Mouse (Mus musculus): Measurements from ENCODE around the gene Tat. TPM values are rescaled to one million over a fixed set of nuclear protein-coding genes. Genes with fewer than 3 reads are reported as not detected.
"Not testable (repeated sequence)": the region's sequence is repeated elsewhere in the genome, so short reads cannot be mapped to it uniquely, and the experiment has no call there.

The Tat gene
- polyA plus RNA-seq, 1 experiment, result 0.05 TPM

DNA sequence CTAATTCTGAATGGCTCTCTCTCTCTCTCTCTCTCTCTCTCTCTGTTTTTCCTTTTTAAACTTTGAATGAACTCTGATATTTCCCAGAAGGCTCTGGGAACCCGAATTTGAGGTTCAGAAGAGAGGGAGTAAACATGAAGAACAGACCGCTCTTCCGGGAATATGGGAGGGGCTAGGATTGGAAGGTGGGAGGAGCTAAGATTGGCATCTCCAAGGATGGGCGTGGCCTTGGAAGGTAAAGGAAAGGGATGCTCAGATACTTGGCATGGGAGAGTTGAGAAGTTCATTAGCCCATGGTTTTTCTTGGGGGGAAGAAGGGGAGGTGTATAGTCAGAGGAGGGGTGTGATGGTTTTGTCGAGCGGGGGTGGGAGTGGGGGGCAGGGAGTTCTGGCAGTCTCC, 31.8 kb downstream of the Tat start:
- Histone ChIP-seq H3K4me3 (ENCODE audit: control insufficient read depth, low read depth, low read length) (no peak overlapping the region), H3K27me3 (ENCODE audit: control insufficient read depth, insufficient read depth, low read length) (no peaks in the 10 kb centered on the region), H3K4me1 (ENCODE audit: control insufficient read depth, insufficient read depth, low read length) (peaks cover 12% of the 10 kb centered on the region), H3K36me3 (ENCODE audit: control insufficient read depth, insufficient read depth, low read length) (no peaks in the 10 kb centered on the region), H3K27ac (ENCODE audit: control insufficient read depth, insufficient read depth, low read depth, low read length) (no peak overlapping the region)
- TF ChIP-seq POLR2A (IDR thresholded peaks at IDR 0.05; ENCODE audit: control insufficient read depth, low read depth, low read length) (no peak), CTCF (IDR thresholded peaks at IDR 0.05; ENCODE audit: control insufficient read depth, insufficient read depth, insufficient replicate concordance, low read depth, low read length) (no peak)

DNA sequence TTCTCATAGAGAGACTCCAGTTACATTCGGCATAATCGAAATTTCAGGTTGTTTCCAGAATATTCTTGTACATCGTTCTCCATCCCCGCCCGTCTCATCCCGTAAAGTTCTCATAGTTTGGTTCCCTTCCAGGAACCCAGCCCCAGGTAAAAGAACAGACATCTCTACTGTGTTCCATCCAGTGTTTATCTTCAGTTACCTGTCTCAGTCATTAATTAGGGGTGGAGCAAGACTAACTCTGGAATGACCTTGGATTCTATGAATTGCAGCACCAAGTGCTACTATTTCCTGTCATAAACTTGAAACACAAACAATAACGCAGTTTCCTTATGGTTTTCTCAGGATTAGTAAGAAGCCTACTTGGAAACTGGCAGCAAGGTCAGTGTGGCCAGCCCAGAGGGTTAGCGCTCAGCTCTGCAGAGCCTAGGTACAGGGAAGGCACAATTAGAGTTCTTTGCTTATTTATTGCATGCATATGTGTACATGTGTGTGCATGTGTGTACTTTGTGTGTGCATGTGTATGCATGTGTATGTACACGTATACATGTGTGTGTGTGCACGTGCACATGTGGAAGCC, 32.6 kb downstream of the Tat start:
- Histone ChIP-seq H3K4me1 (ENCODE audit: control insufficient read depth, insufficient read depth, low read length) (peaks cover 12% of the 10 kb centered on the region), H3K27me3 (ENCODE audit: control insufficient read depth, insufficient read depth, low read length) (no peaks in the 10 kb centered on the region), H3K4me3 (ENCODE audit: control insufficient read depth, low read depth, low read length) (no peak overlapping the region), H3K36me3 (ENCODE audit: control insufficient read depth, insufficient read depth, low read length) (no peaks in the 10 kb centered on the region), H3K27ac (ENCODE audit: control insufficient read depth, insufficient read depth, low read depth, low read length) (no peak overlapping the region)
- TF ChIP-seq CTCF (IDR thresholded peaks at IDR 0.05; ENCODE audit: control insufficient read depth, insufficient read depth, insufficient replicate concordance, low read depth, low read length), result no peak

DNA sequence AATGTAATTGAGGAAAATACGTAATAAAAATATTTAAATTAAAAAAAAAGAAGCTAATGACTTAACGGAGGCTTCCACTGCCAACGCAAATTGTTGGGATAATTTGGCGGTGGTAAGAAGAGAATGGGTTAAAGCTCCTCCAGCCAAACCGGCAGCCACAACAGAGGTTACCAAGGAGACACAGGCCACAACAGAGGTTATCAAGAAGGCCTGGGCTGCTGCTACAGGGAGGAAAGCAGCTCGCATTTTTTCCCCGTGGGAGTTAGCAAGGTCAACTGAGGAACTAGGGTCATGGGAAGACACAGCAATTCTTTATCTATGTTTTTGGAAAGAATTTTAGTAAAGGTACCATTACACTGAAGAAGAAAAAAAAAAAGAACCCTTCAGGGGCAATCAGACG, 43.5 kb downstream of the Tat start:
- not testable (repeated sequence) for H3K4me1 ChIP-seq (ENCODE audit: control insufficient read depth, insufficient read depth, low read length); H3K27me3 ChIP-seq (ENCODE audit: control insufficient read depth, insufficient read depth, low read length); H3K4me3 ChIP-seq (ENCODE audit: control insufficient read depth, low read depth, low read length); H3K27ac ChIP-seq (ENCODE audit: control insufficient read depth, insufficient read depth, low read depth, low read length); H3K36me3 ChIP-seq (ENCODE audit: control insufficient read depth, insufficient read depth, low read length)

DNA sequence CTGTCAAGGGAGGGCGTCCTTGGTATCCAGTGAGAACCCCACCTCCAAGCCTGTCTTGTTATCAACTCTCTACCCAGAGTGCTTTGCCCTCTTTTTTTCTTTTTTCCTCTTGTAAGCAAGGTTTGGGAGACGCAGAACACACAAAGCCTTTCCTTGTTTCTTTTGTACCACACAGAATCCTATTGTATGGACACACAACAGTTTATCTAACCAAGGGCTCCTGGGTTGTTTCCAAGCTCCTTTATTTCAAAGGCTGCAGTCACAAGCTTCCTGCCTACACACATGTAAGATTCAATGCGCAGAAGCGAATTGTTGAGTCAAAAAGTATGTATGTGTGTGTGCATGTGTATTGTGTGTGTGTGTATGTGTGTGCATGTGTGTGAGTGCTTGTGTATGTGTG, 44.1 kb downstream of the Tat start:
- Histone ChIP-seq H3K27me3 (ENCODE audit: control insufficient read depth, insufficient read depth, low read length) (no peaks in the 10 kb centered on the region), H3K4me1 (ENCODE audit: control insufficient read depth, insufficient read depth, low read length) (peaks cover 7% of the 10 kb centered on the region), H3K36me3 (ENCODE audit: control insufficient read depth, insufficient read depth, low read length) (no peaks in the 10 kb centered on the region), H3K4me3 (ENCODE audit: control insufficient read depth, low read depth, low read length) (no peak overlapping the region), H3K27ac (ENCODE audit: control insufficient read depth, insufficient read depth, low read depth, low read length) (peak overlapping the region; percentile 70; the same call in 1 of the 2 replicates)
- TF ChIP-seq POLR2A (IDR thresholded peaks at IDR 0.05; ENCODE audit: control insufficient read depth, low read depth, low read length), result no peak
- TF ChIP-seq CTCF (IDR thresholded peaks at IDR 0.05; ENCODE audit: control insufficient read depth, insufficient read depth, insufficient replicate concordance, low read depth, low read length), result no peak

DNA sequence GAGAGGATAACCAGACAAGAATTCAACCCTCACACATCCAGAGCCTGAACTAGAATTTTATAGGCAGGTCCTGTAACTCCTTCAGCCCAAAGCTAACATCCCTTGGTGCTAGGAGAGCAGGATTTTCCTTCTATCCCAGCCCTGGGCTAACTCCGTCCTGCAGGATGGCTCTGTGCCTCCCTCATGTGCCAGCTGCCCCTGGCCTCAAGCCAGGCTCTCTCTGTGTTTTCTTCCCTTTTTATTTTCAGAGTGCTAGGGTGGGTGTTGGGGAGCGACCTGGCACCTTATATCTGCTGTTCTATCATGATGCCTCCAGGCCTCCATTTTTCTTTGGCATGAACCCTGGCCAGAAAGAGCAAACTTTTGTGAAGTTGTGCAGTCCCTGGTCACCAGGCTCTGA, 45.9 kb downstream of the Tat start:
- H3K27ac ChIP-seq (ENCODE audit: control insufficient read depth, insufficient read depth, low read depth, low read length), result no peak overlapping the region
- TF ChIP-seq POLR2A (IDR thresholded peaks at IDR 0.05; ENCODE audit: control insufficient read depth, low read depth, low read length) (no peak), CTCF (IDR thresholded peaks at IDR 0.05; ENCODE audit: control insufficient read depth, insufficient read depth, insufficient replicate concordance, low read depth, low read length) (no peak)
- no peaks in the 10 kb centered on the region for H3K27me3 ChIP-seq (ENCODE audit: control insufficient read depth, insufficient read depth, low read length)
- H3K4me3 ChIP-seq (ENCODE audit: control insufficient read depth, low read depth, low read length), result no peak overlapping the region
- H3K4me1 ChIP-seq (ENCODE audit: control insufficient read depth, insufficient read depth, low read length), result no peaks in the 10 kb centered on the region
- no peaks in the 10 kb centered on the region for H3K36me3 ChIP-seq (ENCODE audit: control insufficient read depth, insufficient read depth, low read length)

DNA sequence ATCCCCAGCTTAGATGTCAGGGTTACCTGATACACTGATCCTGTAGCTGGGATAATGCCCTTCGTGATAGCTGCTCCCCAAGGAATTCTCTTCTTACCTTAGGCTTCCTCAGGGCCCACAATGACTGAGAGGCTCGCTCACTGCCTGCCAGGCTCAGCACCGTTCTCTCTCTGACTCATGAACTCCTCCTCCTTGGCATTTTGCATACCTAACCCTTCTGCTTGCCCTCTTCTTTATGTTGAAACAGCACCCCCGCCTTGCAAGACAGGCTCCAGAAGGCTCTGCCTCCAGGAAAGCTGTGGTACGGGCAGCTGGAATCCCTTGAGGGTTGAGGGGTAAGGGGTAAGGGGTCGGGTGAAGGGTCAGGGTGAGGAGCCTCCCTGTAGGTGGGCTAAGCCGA, 49.0 kb downstream of the Tat start:
- no peaks in the 10 kb centered on the region for H3K27me3 ChIP-seq (ENCODE audit: control insufficient read depth, insufficient read depth, low read length)
- no peaks in the 10 kb centered on the region for H3K4me1 ChIP-seq (ENCODE audit: control insufficient read depth, insufficient read depth, low read length)
- no peaks in the 10 kb centered on the region for H3K36me3 ChIP-seq (ENCODE audit: control insufficient read depth, insufficient read depth, low read length)
- H3K4me3 ChIP-seq (ENCODE audit: control insufficient read depth, low read depth, low read length), result no peak overlapping the region
- no peak overlapping the region for H3K27ac ChIP-seq (ENCODE audit: control insufficient read depth, insufficient read depth, low read depth, low read length)
- no peak for TF ChIP-seq CTCF (IDR thresholded peaks at IDR 0.05; ENCODE audit: control insufficient read depth, insufficient read depth, insufficient replicate concordance, low read depth, low read length)
- no peak for TF ChIP-seq POLR2A (IDR thresholded peaks at IDR 0.05; ENCODE audit: control insufficient read depth, low read depth, low read length)

DNA sequence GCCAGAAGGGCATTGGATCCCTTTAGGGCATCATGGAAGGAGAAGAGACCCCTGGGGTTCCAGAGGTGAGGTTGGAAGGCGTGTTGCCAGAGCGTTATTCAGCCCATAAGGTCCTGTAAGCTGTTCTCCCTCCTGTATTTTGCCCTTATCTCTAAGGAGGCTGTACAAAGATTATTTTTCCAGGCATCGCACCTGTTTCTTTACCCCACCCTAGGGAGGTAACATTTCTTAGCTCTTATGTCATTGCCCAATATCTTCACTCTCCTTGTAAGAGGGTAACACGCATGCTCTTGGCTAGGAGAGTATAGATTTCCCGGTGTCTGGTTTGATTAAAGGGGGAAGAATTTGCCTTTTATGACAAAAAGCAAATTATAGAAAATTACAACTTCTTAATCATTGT, 49.4 kb downstream of the Tat start, which contains the start of gene Chst4:
Gene Chst4 (minus strand): TSS at position 82 of the 400 bp plus-strand sequence.
- no peak for TF ChIP-seq CTCF (IDR thresholded peaks at IDR 0.05; ENCODE audit: control insufficient read depth, insufficient read depth, insufficient replicate concordance, low read depth, low read length)
- Histone ChIP-seq H3K36me3 (ENCODE audit: control insufficient read depth, insufficient read depth, low read length) (no peaks in the 10 kb centered on the region), H3K27me3 (ENCODE audit: control insufficient read depth, insufficient read depth, low read length) (no peaks in the 10 kb centered on the region), H3K27ac (ENCODE audit: control insufficient read depth, insufficient read depth, low read depth, low read length) (no peak within 1 kb of the TSS), H3K4me1 (ENCODE audit: control insufficient read depth, insufficient read depth, low read length) (no peaks in the 10 kb centered on the region), H3K4me3 (ENCODE audit: control insufficient read depth, low read depth, low read length) (no peak within 1 kb of the TSS)

DNA sequence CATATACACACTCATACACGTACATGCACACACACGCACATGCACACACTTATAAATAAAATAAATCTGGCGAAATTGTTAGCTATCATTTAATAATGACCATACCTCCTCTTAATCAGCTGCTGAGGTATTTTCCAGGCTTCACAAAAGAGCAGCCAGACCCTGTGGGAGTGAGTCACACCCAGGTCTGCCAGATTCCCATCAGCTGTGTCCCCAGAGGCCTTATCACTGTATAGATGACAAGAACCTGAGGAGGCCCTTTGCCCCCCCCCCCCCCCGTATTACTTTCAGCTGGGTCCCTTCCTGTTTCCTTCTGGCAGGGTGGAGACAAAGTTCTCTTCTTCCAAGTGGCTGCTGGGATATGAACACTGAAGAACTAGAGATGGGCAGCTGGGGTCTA, 50.3 kb downstream of the Tat start:
- no peak for TF ChIP-seq CTCF (IDR thresholded peaks at IDR 0.05; ENCODE audit: control insufficient read depth, insufficient read depth, insufficient replicate concordance, low read depth, low read length)
- TF ChIP-seq POLR2A (IDR thresholded peaks at IDR 0.05; ENCODE audit: control insufficient read depth, low read depth, low read length), result no peak
- no peaks in the 10 kb centered on the region for H3K36me3 ChIP-seq (ENCODE audit: control insufficient read depth, insufficient read depth, low read length)
- H3K4me1 ChIP-seq (ENCODE audit: control insufficient read depth, insufficient read depth, low read length), result no peaks in the 10 kb centered on the region
- no peak overlapping the region for H3K4me3 ChIP-seq (ENCODE audit: control insufficient read depth, low read depth, low read length)
- no peaks in the 10 kb centered on the region for H3K27me3 ChIP-seq (ENCODE audit: control insufficient read depth, insufficient read depth, low read length)
- no peak overlapping the region for H3K27ac ChIP-seq (ENCODE audit: control insufficient read depth, insufficient read depth, low read depth, low read length)

Other genes with a start within 250 kb of the Tat start
- 19.3 and 20.1 TPM in 2 replicates for gene Ap1g1, start 211.9 kb upstream of the Tat start, polyA plus RNA-seq (2012; rRNA removed)
- gene Phlpp2, start 121.9 kb upstream of the Tat start, polyA plus RNA-seq (2012; rRNA removed), result 2.8 and 2.9 TPM in 2 replicates
- gene Marveld3, start 28.2 kb upstream of the Tat start, polyA plus RNA-seq (2012; rRNA removed), result 0.80 and 1.3 TPM in 2 replicates
- gene Chst4, start 49.3 kb downstream of the Tat start, polyA plus RNA-seq (2012; rRNA removed), result 0.06 and 0.14 TPM in 2 replicates
- 4.7 and 4.9 TPM in 2 replicates for gene Zfp612, start 89.3 kb downstream of the Tat start, polyA plus RNA-seq (2012; rRNA removed)
- 1.5 and 2.2 TPM in 2 replicates for gene Gm21964, start 110.8 kb downstream of the Tat start, polyA plus RNA-seq (2012; rRNA removed)
- gene Gm17720, start 112.3 kb downstream of the Tat start, polyA plus RNA-seq (2012; rRNA removed), result not detected in 2 replicates
- 0.20 and 0.25 TPM in 2 replicates for gene Calb2, start 177.8 kb downstream of the Tat start, polyA plus RNA-seq (2012; rRNA removed)
- gene Cmtr2, start 225.2 kb downstream of the Tat start, polyA plus RNA-seq (2012; rRNA removed), result 1.2 and 1.6 TPM in 2 replicates

All from testis, adult 2 months (tissue).